Mouse (Mus musculus): ENCODE measurements around the gene Snrpe. TPM values are rescaled to one million over a fixed set of nuclear protein-coding genes. Genes with fewer than 3 reads are reported as not detected.

The Snrpe gene
- polyA plus RNA-seq, 1 experiment = 14.7 TPM

GRCm38 (mm10) chr1:133610601-133611000, 510 bp upstream of the Snrpe start:
- Histone ChIP-seq H3K36me3 (ENCODE audit: control insufficient read depth, insufficient read depth, low read length) (peaks cover 19% of the 10 kb centered on the region), H3K27me3 (ENCODE audit: control insufficient read depth, insufficient read depth, low read length) (no peaks in the 10 kb centered on the region), H3K4me3 (ENCODE audit: low read depth, low read length) (no peak overlapping the region), H3K27ac (ENCODE audit: insufficient read depth, low read depth, low read length) (no peak overlapping the region), H3K4me1 (ENCODE audit: control insufficient read depth, insufficient read depth, insufficient read length, low read length) (no peaks in the 10 kb centered on the region)
- WGBS = 44% methylated on average over 6 of the region's 6 CpGs
- TF ChIP-seq CTCF (IDR thresholded peaks at IDR 0.05; ENCODE audit: extremely low read depth, insufficient read length, insufficient replicate concordance, low read depth, low read length) (no peak), POLR2A (IDR thresholded peaks at IDR 0.05; ENCODE audit: low read depth, low read length) (no peak)

- Histone ChIP-seq H3K4me1 (ENCODE audit: control insufficient read depth, insufficient read depth, insufficient read length, low read length) (no peaks in the 10 kb centered on the region), H3K4me3 (ENCODE audit: low read depth, low read length) (no peak overlapping the region), H3K27me3 (ENCODE audit: control insufficient read depth, insufficient read depth, low read length) (no peaks in the 10 kb centered on the region), H3K36me3 (ENCODE audit: control insufficient read depth, insufficient read depth, low read length) (peaks cover 51% of the 10 kb centered on the region), H3K27ac (ENCODE audit: insufficient read depth, low read depth, low read length) (no peak overlapping the region)
- no peak for TF ChIP-seq POLR2A (IDR thresholded peaks at IDR 0.05; ENCODE audit: low read depth, low read length)
- no peak for TF ChIP-seq CTCF (IDR thresholded peaks at IDR 0.05; ENCODE audit: extremely low read depth, insufficient read length, insufficient replicate concordance, low read depth, low read length)
- WGBS = 93% methylated on average over 4 of the region's 4 CpGs
Measured at GRCm38 (mm10) chr1:133603174-133603573, 6.9 kb downstream of the Snrpe start.

- no peaks in the 10 kb centered on the region for H3K4me1 ChIP-seq (ENCODE audit: control insufficient read depth, insufficient read depth, insufficient read length, low read length)
- no peak overlapping the region for H3K4me3 ChIP-seq (ENCODE audit: low read depth, low read length)
- no peaks in the 10 kb centered on the region for H3K36me3 ChIP-seq (ENCODE audit: control insufficient read depth, insufficient read depth, low read length)
- no peak for TF ChIP-seq CTCF (IDR thresholded peaks at IDR 0.05; ENCODE audit: extremely low read depth, insufficient read length, insufficient replicate concordance, low read depth, low read length)
- no peak for TF ChIP-seq POLR2A (IDR thresholded peaks at IDR 0.05; ENCODE audit: low read depth, low read length)
- H3K27ac ChIP-seq (ENCODE audit: insufficient read depth, low read depth, low read length) = no peak overlapping the region
- H3K27me3 ChIP-seq (ENCODE audit: control insufficient read depth, insufficient read depth, low read length) = peaks cover 4% of the 10 kb centered on the region; the same call in 1 of the 2 replicates
- 20% methylated on average over 4 of the region's 4 CpGs for WGBS
Measured at GRCm38 (mm10) chr1:133596298-133597007, 13.6 kb downstream of the Snrpe start.

GRCm38 (mm10) chr1:133585995-133586537, 24.0 kb downstream of the Snrpe start:
- Histone ChIP-seq H3K27me3 (ENCODE audit: control insufficient read depth, insufficient read depth, low read length) (no peaks in the 10 kb centered on the region), H3K4me3 (ENCODE audit: low read depth, low read length) (no peak overlapping the region), H3K27ac (ENCODE audit: insufficient read depth, low read depth, low read length) (no peak overlapping the region), H3K36me3 (ENCODE audit: control insufficient read depth, insufficient read depth, low read length) (no peaks in the 10 kb centered on the region), H3K4me1 (ENCODE audit: control insufficient read depth, insufficient read depth, insufficient read length, low read length) (no peaks in the 10 kb centered on the region)
- TF ChIP-seq CTCF (IDR thresholded peaks at IDR 0.05; ENCODE audit: extremely low read depth, insufficient read length, insufficient replicate concordance, low read depth, low read length) (no peak), POLR2A (IDR thresholded peaks at IDR 0.05; ENCODE audit: low read depth, low read length) (no peak)
- WGBS = 60% methylated on average over 6 of the region's 6 CpGs

- H3K4me1 ChIP-seq (ENCODE audit: control insufficient read depth, insufficient read depth, insufficient read length, low read length) = no peaks in the 10 kb centered on the region
- H3K27me3 ChIP-seq (ENCODE audit: control insufficient read depth, insufficient read depth, low read length) = no peaks in the 10 kb centered on the region
- TF ChIP-seq CTCF (IDR thresholded peaks at IDR 0.05; ENCODE audit: extremely low read depth, insufficient read length, insufficient replicate concordance, low read depth, low read length) (no peak), POLR2A (IDR thresholded peaks at IDR 0.05; ENCODE audit: low read depth, low read length) (no peak)
- 51% methylated on average over 11 of the region's 11 CpGs for WGBS
- H3K27ac ChIP-seq (ENCODE audit: insufficient read depth, low read depth, low read length) = no peak overlapping the region
- H3K4me3 ChIP-seq (ENCODE audit: low read depth, low read length) = no peak overlapping the region
- H3K36me3 ChIP-seq (ENCODE audit: control insufficient read depth, insufficient read depth, low read length) = no peaks in the 10 kb centered on the region
Measured at GRCm38 (mm10) chr1:133571293-133571692, 38.8 kb downstream of the Snrpe start.

Other genes with a start within 250 kb of the Snrpe start
- 0.20 and 1.0 TPM in 2 replicates for gene Etnk2, start 246.7 kb downstream of the Snrpe start, polyA plus RNA-seq (2012; rRNA removed)
- 46.7 and 189 TPM in 2 replicates for gene Sox13, start 185.9 kb downstream of the Snrpe start, polyA plus RNA-seq (2012; rRNA removed)
- gene Zbed6, start 50.6 kb upstream of the Snrpe start, polyA plus RNA-seq (2012; rRNA removed) = 0.61 and 1.0 TPM in 2 replicates
- 0.29 and 1.1 TPM in 2 replicates for gene Gm38394, start 51.0 kb upstream of the Snrpe start, polyA plus RNA-seq (2012; rRNA removed)
- 4.3 and 8.2 TPM in 2 replicates for gene Lax1, start 79.8 kb upstream of the Snrpe start, polyA plus RNA-seq (2012; rRNA removed)
- gene Atp2b4, start 190.8 kb upstream of the Snrpe start, polyA plus RNA-seq (2012; rRNA removed) = 5.0 and 5.5 TPM in 2 replicates

Measured in small intestine, adult 2 months (tissue).